Mouse (Mus musculus) left cerebral cortex, postnatal 14 days (tissue): ENCODE measurements around the gene Tex14. TPM values are rescaled to one million over a fixed set of nuclear protein-coding genes. Genes with fewer than 3 reads are reported as not detected.
A peak's percentile ranks its signal among the peaks of the same experiment; 100 is the strongest.

Experiments used
- DNase-seq, 2 experiments: peaks; one replicate each; pipeline ENCODE4 v3.0.0; 2021 to 2022; ENCODE audit warnings: low spot score in 2 of 2, mixed read lengths in 1 of 2
- intact Hi-C: fragments of 180-260 bp; cut with DNase I; formaldehyde crosslinking; loops from one replicate; pipeline ENCODE4 v1.15.1; 2025
- total RNA-seq, 2 experiments: library from RNA; stranded (reverse); gene quantifications; 2 replicates each; pipeline ENCODE4 v1.2.3; 2021

Gene Tex14
- total RNA-seq, 2 experiments from 2014 or later: 0.19 to 0.92 TPM

- no peak for DNase-seq
- intact Hi-C loops: no loop called here
Observed at GRCm38 (mm10) chr11:87531695-87532094, 126.8 kb downstream of the Tex14 start.

GRCm38 (mm10) chr11:87542285-87542684 lies 137.4 kb downstream of the Tex14 start:
- intact Hi-C loops: no loop called here
- no peak for DNase-seq

GRCm38 (mm10) chr11:87542906-87543305 lies 138.0 kb downstream of the Tex14 start:
- intact Hi-C loops: no loop called here
- no peak for DNase-seq

- peak in 1 of 2 experiments; percentile 19 for DNase-seq
- intact Hi-C loops: no loop called here
Observed at GRCm38 (mm10) chr11:87553342-87553741, 148.5 kb downstream of the Tex14 start.

GRCm38 (mm10) chr11:87554386-87554785 lies 149.5 kb downstream of the Tex14 start:
- intact Hi-C loops: no loop called here
- DNase-seq: no peak

GRCm38 (mm10) chr11:87555106-87555703 lies 150.3 kb downstream of the Tex14 start:
- intact Hi-C loops: no loop called here
- no peak for DNase-seq

- intact Hi-C loops: no loop called here
- no peak for DNase-seq
Observed at GRCm38 (mm10) chr11:87561208-87561607, 156.3 kb downstream of the Tex14 start.

- no peak for DNase-seq
- intact Hi-C loops: no loop called here
Observed at GRCm38 (mm10) chr11:87566501-87566900, 161.6 kb downstream of the Tex14 start, which contains the start of gene Gm11492. Gene Gm11492 (plus strand): TSS chr11:87566653.

GRCm38 (mm10) chr11:87568255-87568953 lies 163.5 kb downstream of the Tex14 start, which contains the start of gene Sept4:
Gene Sept4 (plus strand): TSS chr11:87568903.
- no peak for DNase-seq
- intact Hi-C loops: no loop called here

GRCm38 (mm10) chr11:87570743-87571142 lies 165.9 kb downstream of the Tex14 start:
- intact Hi-C loops: no loop called here

GRCm38 (mm10) chr11:87571361-87571950 lies 166.6 kb downstream of the Tex14 start:
- no peak for DNase-seq
- intact Hi-C loops: no loop called here

More at GRCm38 (mm10) chr11:87570743-87571142, 165.9 kb downstream of the Tex14 start:
- DNase-seq: no peak

- intact Hi-C loops: no loop called here
- no peak for DNase-seq
Observed at GRCm38 (mm10) chr11:87573751-87574150, 168.9 kb downstream of the Tex14 start.

- intact Hi-C loops: no loop called here
- DNase-seq: no peak
Observed at GRCm38 (mm10) chr11:87574520-87575180, 169.8 kb downstream of the Tex14 start.

- intact Hi-C loops: no loop called here
- DNase-seq: no peak
Observed at GRCm38 (mm10) chr11:87577601-87578248, 172.9 kb downstream of the Tex14 start.

- DNase-seq: peak; percentile 51 to 58
- intact Hi-C loops: no loop called here
Observed at GRCm38 (mm10) chr11:87578249-87578962, 173.5 kb downstream of the Tex14 start.

GRCm38 (mm10) chr11:87578963-87579601 lies 174.2 kb downstream of the Tex14 start:
- no peak for DNase-seq
- intact Hi-C loops: no loop called here

GRCm38 (mm10) chr11:87579713-87580112 lies 174.8 kb downstream of the Tex14 start:
- intact Hi-C loops: no loop called here
- no peak for DNase-seq

- no peak for DNase-seq
- intact Hi-C loops: no loop called here
Observed at GRCm38 (mm10) chr11:87580543-87581085, 175.7 kb downstream of the Tex14 start.
